Comparison of ENCODE assay signal across 24 mouse cellular contexts in the genomic region with DNA sequence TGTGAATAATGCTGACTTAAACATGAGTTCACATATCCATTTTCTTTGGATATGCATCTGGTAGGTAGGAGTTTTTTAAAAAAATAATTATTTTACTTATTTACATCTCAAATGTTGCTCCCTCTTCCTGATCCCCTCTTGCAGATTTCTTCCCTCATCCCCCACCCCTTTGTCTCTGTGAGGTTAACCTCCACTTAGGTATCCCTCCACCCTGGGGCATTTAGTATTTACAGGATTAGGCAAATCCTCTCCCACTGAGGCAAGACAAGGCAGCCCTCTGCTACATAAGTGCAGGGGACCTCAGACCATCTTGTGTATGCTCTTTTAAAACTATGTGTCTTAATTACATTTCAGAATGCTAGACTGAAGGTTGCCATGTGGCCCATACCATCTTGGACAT.
"Had no signal": no experiment of that assay in that cellular context is flagged by ENCODE, and none has a peak within 500 bp of the region (broad histone marks: within the 10 kb centered on the region; RNA-seq: fewer than 3 reads in every experiment).

No protein-coding gene starts in this region.

- H3K36me3 ChIP-seq: heart, embryonic 13.5 days; heart, embryonic 15.5 days; hindbrain, embryonic 13.5 days; hindbrain, embryonic 15.5 days; kidney, embryonic 15.5 days; limb, embryonic 10.5 days; limb, embryonic 12.5 days; liver, embryonic 13.5 days had no signal

- H3K27me3 ChIP-seq: heart, embryonic 13.5 days; heart, embryonic 15.5 days; hindbrain, embryonic 13.5 days; hindbrain, embryonic 15.5 days; kidney, embryonic 15.5 days; limb, embryonic 12.5 days; liver, embryonic 13.5 days had no signal

- DNase-seq: gastrocnemius, postnatal 14 days; gastrocnemius, postnatal 36 days; heart, adult 11 months; heart, adult 2 months; heart, postnatal 14 days; heart, postnatal 36 days; kidney, adult 11 months; kidney, adult 2 months; kidney, adult 9 months; kidney, postnatal 14 days; kidney, postnatal 36 days; layer of hippocampus, adult 9-11 months; layer of hippocampus, postnatal 36 days; liver; liver, embryonic 13.5 days had no signal

- H3K4me3 ChIP-seq: heart, adult 2 months; heart, embryonic 13.5 days; heart, embryonic 15.5 days; hindbrain, embryonic 13.5 days; hindbrain, embryonic 15.5 days; kidney, embryonic 15.5 days; limb, embryonic 10.5 days; limb, embryonic 12.5 days; liver, embryonic 13.5 days had no signal

- H3K4me1 ChIP-seq: heart, embryonic 13.5 days; heart, embryonic 15.5 days; hindbrain, embryonic 13.5 days; hindbrain, embryonic 15.5 days; kidney, embryonic 15.5 days; limb, embryonic 10.5 days; limb, embryonic 12.5 days; liver, embryonic 13.5 days had no signal

- H3K27ac ChIP-seq: heart, adult 2 months; heart, embryonic 13.5 days; heart, embryonic 15.5 days; hindbrain, embryonic 13.5 days; hindbrain, embryonic 15.5 days; hindbrain, postnatal 0 days; kidney, embryonic 15.5 days; kidney, postnatal 0 days; limb, embryonic 10.5 days; limb, embryonic 12.5 days; liver, embryonic 13.5 days had no signal

- H3K9ac ChIP-seq: heart, embryonic 13.5 days; heart, embryonic 15.5 days; hindbrain, embryonic 13.5 days; hindbrain, embryonic 15.5 days; kidney, embryonic 15.5 days; limb, embryonic 12.5 days; liver, embryonic 13.5 days had no signal

- H3K9me3 ChIP-seq: heart, embryonic 13.5 days; heart, embryonic 15.5 days; hindbrain, embryonic 13.5 days; hindbrain, embryonic 15.5 days; kidney, embryonic 15.5 days; limb, embryonic 10.5 days; limb, embryonic 12.5 days; liver, embryonic 13.5 days had no signal
